24 mouse cellular contexts compared by ENCODE assay signal in genomic region chr17:26020848-26021347, GRCm38 (mm10). TPM values are rescaled to one million over a fixed set of nuclear protein-coding genes. Genes with fewer than 3 reads are reported as not detected.
DNase-seq lines count a peak whose midpoint lies in the region; ATAC-seq lines count a peak whose summit lies in the region.
"Had no signal": no experiment of that assay in that cellular context is flagged by ENCODE, and none has a peak within 500 bp of the region (broad histone marks: within the 10 kb centered on the region; RNA-seq: fewer than 3 reads in every experiment).

No protein-coding gene starts in this region.

- no peak for ATAC-seq in kidney, embryonic 16.5 days (ENCODE audit: low FRiP score, low TSS enrichment)
- ATAC-seq in megakaryocyte-erythroid progenitor cell, adult 5-6 weeks (replicated peaks; ENCODE audit: low FRiP score, low TSS enrichment, poor library complexity, severe bottlenecking) = peak; percentile 33; the same call in 1 of the 2 replicates
- ATAC-seq: forebrain, embryonic 16.5 days; hindbrain, embryonic 16.5 days had no signal

- peak overlapping the region; percentile 25 for H3K4me3 ChIP-seq in kidney, embryonic 16.5 days (ENCODE audit: low read length)
- H3K4me3 ChIP-seq: erythroblast, embryonic 14.5 days; heart, embryonic 10.5 days; heart, embryonic 15.5 days; limb, embryonic 13.5 days; lung, embryonic 15.5 days; midbrain, embryonic 12.5 days had no signal

- H3K4me2 ChIP-seq in kidney, embryonic 16.5 days (replicated peaks; ENCODE audit: low read depth, low read length) = peak overlapping the region; percentile 18
- H3K4me2 ChIP-seq: heart, embryonic 15.5 days; limb, embryonic 13.5 days; lung, embryonic 15.5 days; midbrain, embryonic 12.5 days had no signal

- no peak overlapping the region; the same call in 1 of the 2 replicates for H3K9ac ChIP-seq in kidney, embryonic 16.5 days (replicated peaks; ENCODE audit: low read length)
- H3K9ac ChIP-seq: heart, embryonic 15.5 days; limb, embryonic 13.5 days; lung, embryonic 15.5 days; midbrain, embryonic 12.5 days had no signal

- DNase-seq in kidney, postnatal 36 days = no peak
- DNase-seq in CD4-positive helper T cell, adult 2 months (ENCODE audit: low read depth, low spot score) = peak; percentile 43
- DNase-seq in CD4-positive, CD25-positive, alpha-beta regulatory T cell, adult 2 months (ENCODE audit: low read depth, low spot score) = peak; percentile 24
- no peak for DNase-seq in B cell, adult 2 months
- DNase-seq in frontal cortex, postnatal 25 days (ENCODE audit: low spot score in 2 of 2) = no peak
- DNase-seq: adrenal gland, postnatal 25 days; cerebellum, adult 11-12 months; cerebellum, postnatal 14 days; gastrocnemius, postnatal 25 days; heart, adult 11 months; lung, postnatal 36 days; retina, postnatal 1 day; right cerebral cortex, postnatal 14 days; thymus, adult 18-20 months had no signal

- 88% methylated on average over 7 of the region's 7 CpGs for WGBS in kidney, embryonic 16.5 days

- H3K27ac ChIP-seq in kidney, embryonic 16.5 days (ENCODE audit: low read length) = peak overlapping the region; percentile 61
- H3K27ac ChIP-seq: limb, embryonic 13.5 days; lung, embryonic 15.5 days; midbrain, embryonic 12.5 days had no signal

- H3K4me1 ChIP-seq in kidney, embryonic 16.5 days (ENCODE audit: insufficient read depth, low read length) = 0 out of 2 replicates have a peak, but pooled peaks cover 4% of the 10 kb centered on the region
- H3K4me1 ChIP-seq: limb, embryonic 13.5 days; lung, embryonic 15.5 days; midbrain, embryonic 12.5 days had no signal

- H3K36me3 ChIP-seq in kidney, embryonic 16.5 days (ENCODE audit: insufficient read depth, low read length) = peaks cover 6% of the 10 kb centered on the region; the same call in 1 of the 2 replicates
- H3K36me3 ChIP-seq: heart, embryonic 15.5 days; lung, embryonic 15.5 days had no signal

- no peaks in the 10 kb centered on the region for H3K27me3 ChIP-seq in kidney, embryonic 16.5 days (ENCODE audit: insufficient read depth, low read length)
- H3K27me3 ChIP-seq: heart, embryonic 15.5 days; limb, embryonic 13.5 days; lung, embryonic 15.5 days; midbrain, embryonic 12.5 days had no signal

- no peaks in the 10 kb centered on the region for H3K9me3 ChIP-seq in kidney, embryonic 16.5 days (ENCODE audit: low read length)
- H3K9me3 ChIP-seq: heart, embryonic 10.5 days; heart, embryonic 15.5 days; limb, embryonic 13.5 days; lung, embryonic 15.5 days; midbrain, embryonic 12.5 days had no signal

RNA-seq across cellular contexts. Expression of gene Capn15, which starts 35.3 kb away (rescaled TPM):
- polyA plus RNA-seq in kidney, embryonic 16.5 days (2015; fragmentation: Nextera tagmentation; extraction: Ambion mirVana) = 26.0 and 30.7 TPM in 2 replicates
- total RNA-seq in megakaryocyte-erythroid progenitor cell, adult 5-6 weeks (2014; fragmentation: Nextera tagmentation) = 14.8 and 18.4 TPM in 2 replicates
- 1.7 and 3.5 TPM in 2 replicates for total RNA-seq in megakaryocyte-erythroid progenitor cell, adult 5-6 weeks (2017)

RNA-seq across cellular contexts. Expression of gene Rab11fip3, which starts 48.5 kb away (rescaled TPM):
- 30.7 and 41.0 TPM in 2 replicates for polyA plus RNA-seq in kidney, embryonic 16.5 days (2015; fragmentation: Nextera tagmentation; extraction: Ambion mirVana)
- total RNA-seq in megakaryocyte-erythroid progenitor cell, adult 5-6 weeks (2014; fragmentation: Nextera tagmentation) = 0.48 and 3.2 TPM in 2 replicates
- total RNA-seq in megakaryocyte-erythroid progenitor cell, adult 5-6 weeks (2017) = 0.33 and 0.65 TPM in 2 replicates

Comparison
In these comparisons a context has a peak if more than half of its experiments do, and no peak if none do; other contexts are left out.
1. DNase-seq: peak in CD4-positive helper T cell, adult 2 months (single experiment) and CD4-positive, CD25-positive, alpha-beta regulatory T cell, adult 2 months (single experiment); none in kidney, postnatal 36 days (0 of 2), B cell, adult 2 months (0 of 2) and frontal cortex, postnatal 25 days (0 of 2).